Mouse (Mus musculus) urinary bladder, postnatal 36 days (tissue): ENCODE results near the gene Lbx2.

Experiments
- DNase-seq, 2 experiments: peaks; one replicate each; pipeline ENCODE4 v3.0.0; 2022; ENCODE audit warnings: low spot score in 2 of 2, mixed read lengths in 1 of 2

Lbx2 gene

DNA sequence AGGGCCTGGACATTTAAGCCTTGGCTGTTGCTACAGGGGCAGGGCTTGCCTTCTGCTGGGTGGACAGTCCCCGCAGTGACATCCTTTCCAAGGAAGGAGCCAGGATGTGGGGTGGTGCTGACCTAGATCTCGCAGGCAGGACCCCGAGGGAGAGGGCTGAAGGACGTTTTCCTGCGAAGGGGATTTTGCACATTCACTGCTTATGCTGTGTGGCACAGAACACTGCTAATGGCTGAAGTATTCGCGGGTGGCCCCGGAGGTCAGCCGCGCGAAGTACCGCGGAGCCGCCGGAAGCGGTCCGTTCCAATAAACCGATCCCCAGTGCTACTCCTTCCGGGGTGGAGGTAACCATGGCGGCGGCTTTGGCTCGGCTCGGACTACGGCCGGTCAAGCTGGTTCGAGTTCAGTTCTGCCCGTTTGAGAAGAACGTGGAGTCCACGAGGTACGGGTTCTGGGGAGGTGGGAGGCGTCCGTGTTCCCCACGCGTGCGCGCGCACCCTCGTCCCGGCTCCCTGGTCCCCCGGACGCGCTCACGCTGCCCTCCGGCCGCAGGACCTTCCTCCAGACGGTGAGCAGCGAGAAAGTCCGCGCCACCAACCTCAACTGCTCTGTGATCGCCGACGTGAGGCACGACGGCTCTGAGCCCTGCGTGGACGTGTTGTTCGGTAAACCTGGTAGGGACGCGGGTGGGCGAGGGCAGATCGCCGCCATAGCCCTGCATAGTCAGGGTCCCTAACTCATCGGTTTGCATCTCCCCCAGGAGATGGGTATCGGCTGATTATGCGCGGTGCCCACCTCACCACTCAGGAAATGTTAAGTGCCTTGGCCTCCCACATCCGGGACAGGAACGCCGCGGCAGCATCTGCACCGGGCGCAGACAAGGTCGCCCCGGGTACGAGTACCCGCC is 22.8 kb downstream of the Lbx2 start, which contains the start of gene Mrpl53:
Gene Mrpl53, plus strand, starts transcription at position 279 of the 907 bp plus-strand sequence.
- peak; percentile 76 to 82 for DNase-seq

DNA sequence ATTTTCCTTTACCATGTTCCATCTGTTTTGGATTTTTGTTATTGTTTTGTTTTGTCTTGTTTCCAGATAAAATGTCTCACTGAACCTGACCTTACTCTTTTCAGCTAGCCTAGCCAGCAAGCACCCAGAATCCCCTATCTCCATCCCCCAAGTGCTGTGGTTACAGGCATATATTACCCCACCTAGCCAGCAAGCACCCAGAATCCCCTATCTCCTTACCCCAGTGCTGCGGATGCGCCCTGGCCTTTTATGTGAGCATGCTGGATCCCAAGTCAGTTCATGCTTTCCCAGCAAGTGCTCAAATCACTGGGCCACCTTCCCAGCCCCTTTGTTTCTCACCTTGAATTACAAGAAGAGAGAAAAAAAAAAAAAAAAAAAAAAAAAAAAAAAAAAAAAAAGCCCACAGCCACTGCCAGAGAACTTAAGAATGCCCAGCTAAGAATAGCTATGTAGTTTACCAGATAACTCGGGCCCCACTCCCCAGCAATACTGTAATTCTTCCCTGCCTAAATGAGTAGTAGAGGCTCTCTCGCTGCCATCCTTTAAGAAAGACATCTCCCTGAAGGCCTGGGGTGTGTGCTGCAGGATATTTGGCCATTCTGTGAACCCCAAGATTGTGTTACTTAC is 25.5 kb downstream of the Lbx2 start:
- no peak for DNase-seq

DNA sequence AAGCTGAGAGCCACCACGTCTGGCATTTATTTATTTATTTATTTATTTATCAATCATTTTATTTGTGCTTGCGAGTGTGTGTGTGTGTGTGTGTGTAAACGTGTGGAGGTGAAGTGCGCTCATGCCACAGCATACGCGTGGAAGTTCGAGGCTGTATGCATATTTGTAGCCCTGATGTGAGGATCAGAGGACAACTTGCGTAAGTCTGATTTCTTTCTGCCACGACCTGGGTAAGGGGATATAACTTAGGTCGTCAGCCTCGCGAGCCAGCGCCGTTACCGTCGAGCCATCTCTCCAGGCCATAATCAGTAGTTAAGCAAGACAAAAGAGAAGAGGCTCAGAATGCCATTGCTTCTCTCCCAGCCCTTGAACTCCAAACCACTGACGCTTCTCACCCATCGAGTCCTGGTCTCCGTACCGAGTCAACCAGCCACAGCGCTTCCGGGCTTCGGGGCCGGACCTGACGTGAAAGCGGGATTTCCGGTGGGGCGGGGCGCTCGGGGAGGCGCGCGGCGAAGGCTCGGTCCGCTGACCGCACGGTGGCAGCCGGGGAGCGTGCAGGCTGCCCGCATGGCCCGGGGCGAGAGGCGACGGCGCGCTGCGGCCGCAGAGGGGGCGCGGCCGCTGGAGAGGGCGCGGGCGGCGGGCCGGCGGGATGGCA is 29.0 kb downstream of the Lbx2 start, which contains the start of gene Mogs:
Gene Mogs, plus strand, starts transcription at position 486 of the 661 bp plus-strand sequence.
- DNase-seq = peak; percentile 92 to 95

DNA sequence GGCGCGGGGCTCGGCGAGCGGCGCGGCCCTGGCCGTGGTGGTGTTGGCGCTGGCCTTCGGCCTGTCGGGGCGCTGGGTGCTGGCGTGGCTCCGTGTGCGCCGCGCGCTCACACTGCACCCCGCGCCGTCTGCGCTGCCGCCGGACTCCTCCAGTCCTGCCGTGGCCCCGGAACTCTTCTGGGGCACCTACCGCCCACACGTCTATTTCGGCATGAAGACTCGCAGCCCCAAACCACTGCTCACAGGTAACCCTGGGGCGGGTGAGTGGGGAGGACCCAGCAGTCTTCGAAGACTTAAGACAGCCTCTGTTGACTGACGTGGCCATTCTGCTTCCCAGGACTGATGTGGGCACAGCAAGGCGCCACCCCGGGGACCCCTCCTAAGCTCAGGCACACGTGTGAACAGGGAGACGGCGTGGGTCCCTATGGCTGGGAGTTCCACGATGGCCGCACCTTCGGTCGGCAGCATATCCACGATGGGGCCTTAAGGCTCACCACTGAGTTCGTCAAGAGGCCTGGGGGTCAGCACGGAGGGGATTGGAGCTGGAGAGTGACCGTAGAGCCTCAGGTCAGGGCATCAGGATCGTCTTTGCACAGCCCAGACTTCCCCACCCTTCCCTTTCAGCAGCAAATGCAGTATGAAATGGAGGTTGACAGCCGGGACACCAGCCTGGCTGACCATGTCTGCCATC is 29.7 kb downstream of the Lbx2 start:
- no peak for DNase-seq

DNA sequence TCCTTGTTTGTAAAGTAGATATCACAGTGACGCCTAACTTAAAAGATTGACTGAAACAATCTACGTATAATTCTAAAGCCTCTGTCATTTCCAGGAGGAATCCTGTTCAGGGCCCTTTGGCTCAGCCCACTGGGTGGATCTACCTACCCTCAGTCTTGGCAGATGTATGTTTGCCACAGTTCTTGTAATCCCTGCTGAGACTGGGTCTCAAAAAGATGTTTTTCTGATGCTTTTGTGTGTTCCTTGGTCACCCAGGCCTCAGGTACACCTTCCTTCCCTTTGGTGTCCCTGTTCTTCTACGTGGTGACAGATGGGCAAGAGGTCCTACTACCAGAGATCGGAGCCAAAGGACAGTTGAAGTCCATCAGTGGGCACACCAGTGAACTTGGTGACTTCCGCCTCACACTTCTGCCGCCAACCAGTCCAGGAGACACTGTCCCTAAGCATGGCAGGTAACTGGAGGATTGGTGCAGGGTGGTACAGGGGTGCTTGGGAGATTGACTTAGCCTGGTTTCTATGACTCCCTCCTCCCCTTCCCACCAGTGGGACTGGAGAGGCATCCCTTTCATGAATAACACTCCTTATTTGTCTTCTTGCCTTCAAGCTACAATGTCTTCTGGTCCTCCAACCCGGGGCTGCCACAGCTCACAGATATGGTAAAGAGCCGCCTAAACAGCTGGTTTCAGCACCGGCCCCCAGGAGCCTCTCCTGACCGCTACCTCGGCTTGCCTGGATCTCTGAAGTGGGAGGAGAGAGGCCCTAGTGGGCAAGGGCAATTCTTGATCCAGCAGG is 30.4 kb downstream of the Lbx2 start:
- DNase-seq = no peak

DNA sequence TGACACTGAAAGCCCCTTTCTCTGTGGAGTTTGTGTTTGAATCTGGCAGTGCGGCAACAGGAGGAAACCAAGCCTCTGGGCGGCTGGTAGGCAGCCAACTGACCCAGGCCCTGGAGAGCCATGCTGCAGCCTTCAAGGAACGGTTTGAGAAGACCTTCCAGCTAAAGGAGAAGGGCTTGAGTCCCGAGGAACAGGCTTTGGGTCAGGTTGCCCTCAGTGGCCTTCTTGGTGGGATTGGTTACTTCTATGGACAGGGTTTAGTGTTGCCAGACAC is 30.9 kb downstream of the Lbx2 start:
- no peak for DNase-seq

DNA sequence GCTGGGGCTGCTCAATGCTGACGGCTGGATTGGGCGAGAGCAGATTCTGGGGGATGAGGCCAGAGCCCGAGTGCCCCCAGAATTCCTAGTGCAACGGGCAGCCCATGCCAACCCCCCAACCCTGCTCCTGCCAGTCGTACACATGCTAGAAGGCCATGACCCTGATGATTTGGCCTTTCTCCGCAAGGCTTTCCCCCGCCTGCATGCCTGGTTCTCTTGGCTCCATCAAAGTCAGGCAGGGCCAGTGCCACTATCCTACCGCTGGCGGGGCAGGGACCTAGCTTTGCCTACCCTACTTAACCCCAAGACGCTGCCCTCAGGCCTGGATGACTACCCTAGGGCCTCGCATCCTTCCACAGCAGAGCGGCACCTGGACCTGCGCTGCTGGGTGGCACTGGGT is 31.4 kb downstream of the Lbx2 start:
- DNase-seq = no peak

DNA sequence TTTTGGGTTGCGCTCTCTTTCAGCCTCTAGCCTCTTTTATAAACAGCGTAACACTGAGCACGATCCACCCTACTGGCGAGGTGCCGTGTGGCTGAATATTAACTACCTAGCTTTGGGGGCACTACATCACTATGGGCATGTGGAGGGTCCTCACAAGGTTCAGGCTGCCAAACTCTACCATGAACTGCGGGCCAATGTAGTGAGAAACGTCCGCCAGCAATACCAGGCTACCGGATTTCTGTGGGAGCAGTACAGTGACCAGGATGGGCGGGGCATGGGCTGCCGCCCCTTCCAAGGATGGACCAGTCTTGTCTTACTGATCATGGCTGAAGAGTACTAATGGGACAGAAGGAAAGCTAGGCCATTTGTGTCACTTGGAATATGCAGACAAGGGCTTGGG is 32.2 kb downstream of the Lbx2 start:
- DNase-seq = no peak

DNA sequence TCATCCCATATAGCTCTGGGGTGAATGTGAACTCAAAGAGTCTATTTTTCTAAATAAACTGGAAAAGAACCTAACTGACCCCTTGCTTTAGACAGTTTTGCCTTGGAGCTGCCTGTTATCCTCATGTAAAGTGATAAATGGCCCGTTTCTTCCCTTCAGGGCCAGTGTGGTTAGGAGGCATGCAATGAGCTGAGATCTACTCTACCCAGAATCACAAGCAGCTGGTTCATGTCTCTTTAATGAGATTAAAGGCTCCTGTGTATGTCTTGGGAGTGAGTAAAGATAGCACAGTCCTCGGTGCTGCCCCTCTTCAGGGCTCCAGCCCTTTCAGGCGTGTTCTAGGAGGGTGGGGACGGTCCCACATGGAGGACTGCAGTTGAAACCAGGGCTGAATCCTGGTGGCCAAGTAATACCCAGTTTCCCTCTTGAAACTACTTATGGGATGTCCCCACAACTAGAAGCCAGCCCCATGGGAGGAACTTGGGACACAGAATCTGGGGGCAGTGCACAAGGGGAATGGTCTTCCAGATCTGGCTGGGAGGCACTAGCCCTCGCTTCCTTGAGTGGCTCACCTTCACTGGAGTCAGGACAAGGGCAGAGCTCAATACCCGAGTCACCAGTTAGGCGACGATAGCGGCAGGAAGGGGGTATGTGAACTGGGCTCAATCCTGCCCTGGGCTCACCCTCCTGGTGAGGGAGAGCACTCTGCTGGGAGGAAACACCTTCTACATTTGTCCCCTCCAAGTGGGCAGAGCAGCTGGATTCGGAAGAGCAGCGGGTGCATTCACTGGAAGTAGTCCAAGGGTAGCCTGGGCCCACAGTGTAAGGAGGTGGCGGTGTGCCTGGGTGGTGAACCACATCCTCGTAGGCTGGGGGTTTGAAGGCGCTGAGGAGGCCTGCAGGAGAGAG is 32.9 kb downstream of the Lbx2 start:
- DNase-seq = no peak

DNA sequence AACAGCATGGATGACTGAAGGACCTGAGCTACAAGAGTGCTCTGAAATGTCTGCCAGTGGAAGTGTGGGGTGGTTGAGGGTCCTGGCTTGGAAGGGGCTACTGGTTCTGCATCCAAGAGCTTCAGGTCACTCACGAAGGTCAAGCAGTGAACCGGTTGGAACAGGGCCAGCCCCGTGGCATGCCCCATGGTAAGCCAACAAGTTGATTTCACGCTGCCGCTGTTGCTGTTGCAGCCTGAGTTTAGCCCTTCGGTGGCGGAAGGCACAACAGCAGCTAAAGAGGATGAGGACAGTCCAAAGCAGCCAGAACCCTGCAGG is 33.5 kb downstream of the Lbx2 start:
- DNase-seq = no peak

DNA sequence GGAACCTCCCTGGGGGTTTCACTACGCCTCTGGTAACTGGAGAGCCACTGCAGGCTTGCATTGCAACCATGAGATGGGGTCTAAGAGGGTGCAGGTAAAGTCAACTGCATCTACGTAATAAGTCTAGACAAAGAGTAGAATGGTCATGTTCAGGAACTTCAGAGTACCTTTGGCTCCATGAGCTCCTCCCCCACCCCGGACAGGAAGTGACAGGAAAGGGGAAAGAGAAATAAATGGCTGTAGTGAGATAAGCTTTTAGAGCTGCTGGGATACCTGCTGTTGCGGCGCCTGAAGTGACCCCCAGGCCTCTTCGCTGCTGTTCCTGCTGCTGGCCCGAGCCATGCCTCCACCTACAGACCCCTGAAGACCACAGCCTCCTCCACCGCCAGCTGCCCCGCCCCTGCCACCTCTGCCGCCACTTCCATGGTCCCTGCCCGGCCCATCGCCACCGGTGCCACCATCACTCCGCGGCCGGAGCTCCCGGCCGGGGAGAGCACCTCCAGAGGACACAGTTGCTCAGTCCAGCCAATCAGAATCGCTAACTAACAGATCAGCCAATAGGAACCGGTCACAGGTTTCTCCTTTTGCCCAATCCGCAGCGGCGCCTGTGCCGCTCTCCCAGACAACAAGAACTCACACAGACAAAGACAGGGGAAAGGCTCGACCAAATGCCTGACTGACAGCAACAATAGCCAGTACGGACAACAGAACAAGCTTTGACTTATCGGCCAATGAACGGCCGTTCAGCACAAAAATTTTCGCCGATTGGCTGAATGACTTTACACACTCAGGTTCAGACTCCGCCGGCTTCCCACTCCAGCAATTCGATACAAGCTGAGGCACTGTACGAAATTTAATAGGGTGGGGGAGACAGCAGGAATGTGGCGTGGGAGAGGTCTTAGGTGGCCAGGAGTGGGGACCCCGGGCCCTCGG is 35.0 kb downstream of the Lbx2 start, which contains the start of gene Wbp1:
Gene Wbp1, minus strand, starts transcription at position 630 of the 933 bp plus-strand sequence.
- DNase-seq = peak; percentile 90 to 94

DNA sequence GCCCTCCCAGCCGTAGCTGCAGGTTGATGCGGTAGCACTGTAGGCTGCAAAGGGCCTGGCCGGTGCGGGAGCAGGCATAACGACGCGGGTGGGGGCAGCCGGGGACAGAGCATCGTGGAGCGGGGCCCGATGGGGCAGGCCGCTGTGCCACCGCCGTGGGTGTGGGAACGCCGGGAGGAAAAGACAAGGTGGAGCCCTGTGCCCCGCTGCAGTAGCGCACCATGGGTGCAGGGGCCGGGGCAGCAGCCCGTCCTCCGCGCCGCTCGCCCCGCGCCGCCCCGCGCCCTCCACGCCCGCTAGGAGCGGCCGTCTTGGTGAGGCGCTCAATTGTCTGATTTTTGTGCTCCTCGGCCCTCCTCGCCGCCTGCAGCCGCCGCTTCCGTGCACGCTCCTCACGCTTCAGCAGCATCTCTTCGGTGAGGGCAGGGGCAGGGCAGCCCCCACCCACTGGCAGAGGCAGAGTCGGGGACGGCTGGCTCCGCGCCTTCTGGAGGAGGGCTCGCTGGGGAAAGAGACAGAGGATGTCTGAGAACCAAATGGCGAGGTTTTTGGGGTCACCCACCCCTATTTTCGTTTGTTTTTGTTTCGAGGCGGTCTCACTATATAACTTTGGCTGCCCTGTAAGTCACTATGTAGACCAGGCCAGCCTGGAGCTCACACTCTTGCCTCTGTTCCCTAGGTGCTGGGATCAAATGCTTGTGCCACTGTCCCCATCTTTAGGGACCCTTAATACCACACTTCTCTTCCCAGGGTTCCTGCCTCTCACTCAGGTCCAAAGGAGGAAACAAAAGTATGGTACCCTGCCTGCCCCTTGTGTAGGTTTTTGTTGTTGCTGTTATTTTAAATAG is 35.9 kb downstream of the Lbx2 start:
- no peak for DNase-seq

DNA sequence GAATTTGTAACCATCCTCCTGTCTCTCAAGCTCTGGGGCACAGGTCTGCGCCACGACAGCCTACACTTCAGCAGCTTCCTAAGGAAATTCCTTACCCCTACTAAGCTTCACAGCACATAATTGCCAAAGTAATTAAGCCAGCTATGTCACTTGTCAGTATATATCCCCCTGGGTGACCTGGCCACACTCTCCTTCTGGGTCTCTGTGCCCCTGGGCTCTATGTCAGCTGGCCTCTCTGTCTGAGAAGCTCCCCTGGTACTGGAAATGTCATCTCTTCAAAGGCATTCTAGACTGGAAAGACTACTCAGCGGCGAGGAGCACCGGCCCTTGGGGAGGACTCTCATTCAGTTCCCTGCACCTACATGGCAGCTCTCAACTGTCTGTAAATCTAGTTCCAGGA is 36.8 kb downstream of the Lbx2 start:
- DNase-seq = no peak

DNA sequence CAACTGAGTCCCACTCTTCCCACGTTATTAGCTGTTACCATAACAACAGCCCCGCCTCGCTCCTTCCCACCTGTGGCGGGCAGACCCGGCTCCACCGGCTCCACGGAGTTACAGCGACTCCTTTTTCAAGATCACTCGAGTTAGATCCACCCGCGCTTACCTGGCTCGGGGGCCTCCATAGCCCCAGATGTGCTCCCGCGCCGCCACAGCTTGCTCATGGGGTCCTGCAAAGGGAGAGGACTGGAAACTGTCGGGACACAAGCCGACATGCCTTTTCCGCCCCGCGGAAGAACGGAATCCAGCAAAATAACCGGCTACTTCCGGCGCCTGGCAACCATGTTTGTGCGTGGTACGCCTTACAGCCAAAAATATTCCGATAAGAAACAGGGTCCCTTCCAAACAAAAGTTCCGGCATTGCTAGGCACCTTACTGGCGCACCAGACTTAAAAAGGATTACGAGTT is 38.7 kb downstream of the Lbx2 start:
- DNase-seq = peak; percentile 87 to 93

DNA sequence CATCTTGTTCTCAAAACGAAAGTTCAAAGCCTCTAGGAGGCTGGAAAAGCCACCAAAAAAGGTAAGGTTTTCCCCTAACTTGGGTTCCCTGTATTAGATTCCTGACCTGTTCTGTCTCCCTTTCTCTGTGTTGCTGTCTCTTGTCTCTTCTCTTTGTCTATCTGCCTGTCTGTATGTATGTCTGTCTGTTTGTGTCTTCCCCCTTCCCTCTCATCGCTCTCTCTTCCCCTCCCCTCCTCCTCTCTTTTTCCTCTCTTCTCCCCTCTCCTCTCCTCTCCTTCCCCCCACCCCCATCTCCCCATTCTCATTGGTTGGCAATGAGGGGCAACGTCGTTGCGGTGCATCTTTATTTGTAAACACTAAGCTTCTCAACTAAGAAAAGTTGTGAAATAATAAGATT is 39.2 kb downstream of the Lbx2 start, which contains the start of gene Ino80b:
Gene Ino80b, minus strand, starts transcription at position 101 of the 400 bp plus-strand sequence.
- DNase-seq = no peak

DNA sequence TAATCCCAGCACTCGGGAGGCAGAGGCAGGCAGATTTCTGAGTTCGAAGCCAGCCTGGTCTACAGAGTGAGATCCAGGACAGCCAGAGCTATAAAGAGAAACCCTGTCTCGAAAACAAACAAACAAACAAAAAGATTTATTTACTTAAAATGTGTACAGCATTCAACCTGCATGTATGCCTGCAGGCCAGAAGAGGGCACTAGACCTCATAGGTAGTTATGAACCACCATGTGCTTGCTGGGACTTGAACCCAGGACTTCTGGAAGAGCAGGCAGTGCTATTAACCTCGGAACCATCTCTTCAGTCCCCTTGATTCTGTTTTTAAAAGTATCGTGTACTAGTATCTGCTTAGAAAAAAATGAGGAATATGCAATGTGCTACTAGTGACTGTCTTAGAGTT is 41.3 kb downstream of the Lbx2 start:
- no peak for DNase-seq

DNA sequence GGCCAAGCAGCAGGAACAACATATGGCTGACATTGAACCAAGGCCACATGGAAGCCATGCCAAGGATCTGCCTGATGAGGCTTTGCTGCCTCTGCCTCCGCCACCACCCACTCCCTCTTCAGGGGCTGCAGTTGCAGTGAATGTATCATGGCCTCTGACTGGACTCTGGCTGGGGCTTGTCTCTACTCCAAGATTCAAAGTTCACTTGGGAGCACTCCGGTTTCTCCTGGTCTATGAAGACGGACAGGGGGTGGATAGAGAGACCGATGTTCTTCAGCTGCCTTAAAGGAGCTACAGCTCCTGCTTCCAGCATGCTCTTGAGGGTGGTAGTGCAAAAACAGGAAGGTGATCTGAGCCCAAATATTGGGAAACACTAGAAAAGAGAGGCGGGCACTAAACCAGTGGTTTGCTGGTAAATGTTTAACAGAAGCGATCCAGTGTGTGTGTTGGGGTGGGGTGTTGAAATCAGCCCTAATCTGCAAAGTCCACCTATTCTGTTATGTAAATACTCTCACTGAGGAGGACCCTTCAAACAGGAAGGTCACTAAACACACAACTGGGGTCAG is 45.4 kb downstream of the Lbx2 start:
- DNase-seq = no peak
